Mouse (Mus musculus): Measurements from ENCODE around the gene Ybey. TPM values are rescaled to one million over a fixed set of nuclear protein-coding genes. Genes with fewer than 3 reads are reported as not detected.

Gene Ybey
- total and polyA plus RNA-seq, 3 experiments, result 3.0 to 5.2 (median 4.4) TPM

GRCm38 (mm10) chr10:76504271-76504943 is 35.5 kb upstream of the Ybey start:
- in situ Hi-C loops (cut with MboI; ENCODE audit: low pct_ligation_motif_present, low pct_unique_long_range_greater_than_20kb, low sequenced_read_pairs) (no loop called here), dilution Hi-C loops (cut with MboI; ENCODE audit: extremely low pct_ligation_motif_present, extremely low pct_unique_long_range_greater_than_20kb, low sequenced_read_pairs) (no loop called here)
- no peak for DNase-seq (ENCODE audit: extremely low read depth)
- Histone ChIP-seq H3K4me2 (ENCODE audit: insufficient read depth, low read depth, poor library complexity, severe bottlenecking) (no peak overlapping the region), H3K4me3 (replicated peaks in 1 of 3; ENCODE audit: low read depth in 2 of 3, low read length in 2 of 3, poor library complexity in 1 of 3) (no peak overlapping the region), H3K4me1 (ENCODE audit: control insufficient read depth in 1 of 2, insufficient read depth in 2 of 2) (no peaks in the 10 kb centered on the region), H3K36me3 (replicated peaks in 1 of 2; ENCODE audit: control insufficient read depth in 1 of 2, insufficient read depth in 1 of 2, low read length in 1 of 2) (peaks cover 70 to 90% of the 10 kb centered on the region in 2 experiments), H3K9me3 (replicated peaks; ENCODE audit: low read length) (no peaks in the 10 kb centered on the region), H3K27me3 (replicated peaks) (no peaks in the 10 kb centered on the region), H3K79me2 (replicated peaks; ENCODE audit: control insufficient read depth, extremely low read depth, insufficient read depth, poor library complexity, severe bottlenecking) (no peaks in the 10 kb centered on the region), H3K27ac (ENCODE audit: insufficient read depth, low read depth) (no peak overlapping the region), H3K9ac (ENCODE audit: insufficient read depth, low read depth) (no peak overlapping the region)
- TF ChIP-seq USF1 (IDR thresholded peaks at IDR 0.05; ENCODE audit: low read depth, low read length), result no peak
- TF ChIP-seq EP300 (IDR thresholded peaks at IDR 0.05; ENCODE audit: low read length), result no peak
- no peak for TF ChIP-seq UBTF (IDR thresholded peaks at IDR 0.05; ENCODE audit: low read depth, low read length)
- no peak for TF ChIP-seq JUN (IDR thresholded peaks at IDR 0.05; ENCODE audit: insufficient read depth, low read depth, low read length)
- TF ChIP-seq CHD1 (IDR thresholded peaks at IDR 0.05; ENCODE audit: low read depth, low read length), result no peak
- no peak for TF ChIP-seq TCF12 (IDR thresholded peaks at IDR 0.05; ENCODE audit: low read depth, low read length)
- TF ChIP-seq NRF1 (IDR thresholded peaks at IDR 0.05; ENCODE audit: low read depth, low read length), result no peak
- no peak for TF ChIP-seq RCOR1 (conservative IDR thresholded peaks at IDR 0.05; ENCODE audit: low read depth, low read length)
- TF ChIP-seq ZNF384 (IDR thresholded peaks at IDR 0.05; ENCODE audit: low read depth, low read length), result no peak
- TF ChIP-seq ZMIZ1 (IDR thresholded peaks at IDR 0.05; ENCODE audit: low read depth, low read length), result no peak
- TF ChIP-seq TBP (conservative IDR thresholded peaks at IDR 0.05; ENCODE audit: low read depth, low read length), result no peak
- TF ChIP-seq POLR2A (IDR thresholded peaks at IDR 0.05; ENCODE audit: low read depth, low read length), result no peak
- no peak for TF ChIP-seq MYC (IDR thresholded peaks at IDR 0.05; ENCODE audit: low read depth, low read length)
- TF ChIP-seq MAX (IDR thresholded peaks at IDR 0.05; ENCODE audit: low read length), result no peak
- no peak for TF ChIP-seq MEF2A (IDR thresholded peaks at IDR 0.05; ENCODE audit: borderline replicate concordance, low read depth, low read length)
- TF ChIP-seq ZKSCAN1 (IDR thresholded peaks at IDR 0.05; ENCODE audit: borderline replicate concordance, low read depth, low read length), result no peak
- no peak for TF ChIP-seq KAT2A (IDR thresholded peaks at IDR 0.05; ENCODE audit: insufficient replicate concordance, low read length)

- Histone ChIP-seq H3K4me1 (ENCODE audit: control insufficient read depth in 1 of 2, insufficient read depth in 2 of 2) (no peaks in the 10 kb centered on the region), H3K36me3 (replicated peaks in 1 of 2; ENCODE audit: control insufficient read depth in 1 of 2, insufficient read depth in 1 of 2, low read length in 1 of 2) (peaks cover 67 to 92% of the 10 kb centered on the region in 2 experiments), H3K9ac (ENCODE audit: insufficient read depth, low read depth) (no peak overlapping the region), H3K4me2 (ENCODE audit: insufficient read depth, low read depth, poor library complexity, severe bottlenecking) (no peak overlapping the region), H3K27me3 (replicated peaks) (no peaks in the 10 kb centered on the region), H3K4me3 (replicated peaks in 1 of 3; ENCODE audit: low read depth in 2 of 3, low read length in 2 of 3, poor library complexity in 1 of 3) (no peak overlapping the region), H3K79me2 (replicated peaks; ENCODE audit: control insufficient read depth, extremely low read depth, insufficient read depth, poor library complexity, severe bottlenecking) (no peaks in the 10 kb centered on the region), H3K9me3 (replicated peaks; ENCODE audit: low read length) (no peaks in the 10 kb centered on the region), H3K27ac (ENCODE audit: insufficient read depth, low read depth) (no peak overlapping the region)
- dilution Hi-C loops (cut with MboI; ENCODE audit: extremely low pct_ligation_motif_present, extremely low pct_unique_long_range_greater_than_20kb, low sequenced_read_pairs) (no loop called here), in situ Hi-C loops (cut with MboI; ENCODE audit: low pct_ligation_motif_present, low pct_unique_long_range_greater_than_20kb, low sequenced_read_pairs) (no loop called here)
- TF ChIP-seq NELFE (IDR thresholded peaks at IDR 0.05; ENCODE audit: low read depth, low read length), result no peak
- no peak for TF ChIP-seq MAX (IDR thresholded peaks at IDR 0.05; ENCODE audit: low read length)
- no peak for TF ChIP-seq POLR2A (IDR thresholded peaks at IDR 0.05; ENCODE audit: low read depth, low read length)
- no peak for TF ChIP-seq TCF12 (IDR thresholded peaks at IDR 0.05; ENCODE audit: low read depth, low read length)
- TF ChIP-seq CHD1 (IDR thresholded peaks at IDR 0.05; ENCODE audit: low read depth, low read length), result no peak
- no peak for TF ChIP-seq KAT2A (IDR thresholded peaks at IDR 0.05; ENCODE audit: insufficient replicate concordance, low read length)
- no peak for TF ChIP-seq SMC3 (IDR thresholded peaks at IDR 0.05; ENCODE audit: low read depth, low read length)
- no peak for TF ChIP-seq MXI1 (IDR thresholded peaks at IDR 0.05; ENCODE audit: low read depth, low read length)
- no peak for TF ChIP-seq HCFC1 (IDR thresholded peaks at IDR 0.05; ENCODE audit: low read depth, low read length)
- no peak for TF ChIP-seq TBP (conservative IDR thresholded peaks at IDR 0.05; ENCODE audit: low read depth, low read length)
- no peak for TF ChIP-seq IRF4 (IDR thresholded peaks at IDR 0.05; ENCODE audit: low read depth, low read length)
- no peak for TF ChIP-seq MAZ (IDR thresholded peaks at IDR 0.05; ENCODE audit: low read depth, low read length)
- no peak for TF ChIP-seq PAX5 (IDR thresholded peaks at IDR 0.05; ENCODE audit: low read length)
- no peak for TF ChIP-seq ZC3H11A (IDR thresholded peaks at IDR 0.05; ENCODE audit: low read depth, low read length)
- TF ChIP-seq SIN3A (IDR thresholded peaks at IDR 0.05; ENCODE audit: low read length), result no peak
- TF ChIP-seq USF1 (IDR thresholded peaks at IDR 0.05; ENCODE audit: low read depth, low read length), result no peak
- TF ChIP-seq USF2 (conservative IDR thresholded peaks at IDR 0.05; ENCODE audit: low read depth, low read length), result no peak
- TF ChIP-seq ETS1 (conservative IDR thresholded peaks at IDR 0.05; ENCODE audit: low read depth, low read length), result no peak
- no peak for TF ChIP-seq CTCF (conservative IDR thresholded peaks at IDR 0.05 in 1 of 2, IDR thresholded peaks at IDR 0.05 in 1 of 2; ENCODE audit: low read depth in 2 of 2, low read length in 2 of 2)
- TF ChIP-seq BHLHE40 (IDR thresholded peaks at IDR 0.05; ENCODE audit: low read depth, low read length), result no peak
- no peak for DNase-seq (ENCODE audit: extremely low read depth)
These were observed 28.6 kb upstream of the Ybey start for GRCm38 (mm10) chr10:76497522-76497921.

All from CH12.LX (cell line).